Mouse (Mus musculus) embryonic facial prominence, embryonic 10.5 days (tissue): ENCODE measurements around the gene Copb1. TPM values are rescaled to one million over a fixed set of nuclear protein-coding genes. Genes with fewer than 3 reads are reported as not detected.

Experiments used
- DNase-seq: peaks from one replicate; pipeline ENCODE4 v3.0.0-alpha.2; 2017; ENCODE audit warnings: low spot score
- H3K27ac ChIP-seq: fragments of 300-500 bp; sonication (generic); replicated peaks from 2 replicates; pipeline ENCODE4 v1.5.1; 2016; ENCODE audit warnings: mild to moderate bottlenecking
- H3K27me3 ChIP-seq: fragments of 300-500 bp; sonication (generic); replicated peaks from 2 replicates; pipeline ENCODE4 v1.6.1; 2016; ENCODE audit warnings: low read depth, mild to moderate bottlenecking; ENCODE audit not compliant: poor library complexity, severe bottlenecking
- H3K36me3 ChIP-seq: fragments of 300-500 bp; sonication (generic); replicated peaks from 2 replicates; pipeline ENCODE4 v1.6.1; 2016; ENCODE audit warnings: mild to moderate bottlenecking, moderate library complexity
- H3K4me1 ChIP-seq: fragments of 300-500 bp; sonication (generic); 2 replicates; pipeline ENCODE4 v1.6.1; 2016
- H3K4me3 ChIP-seq: fragments of 300-500 bp; sonication (generic); 2 replicates; pipeline ENCODE4 v1.5.1; 2016; ENCODE audit warnings: mild to moderate bottlenecking, moderate library complexity
- H3K9me3 ChIP-seq: fragments of 300-500 bp; sonication (generic); 2 replicates; pipeline ENCODE4 v1.6.1; 2016; ENCODE audit warnings: mild to moderate bottlenecking
- WGBS: fragments of 180-500 bp; shearing (Covaris S2); methylation state at CpG from one replicate; pipeline ENCODE4 v1.1.7; 2016; 5-methylcytosine and 5-hydroxymethylcytosine counted together
- polyA plus RNA-seq: library from polyadenylated mRNA; unstranded; fragments of >200 nt; fragmentation: Nextera tagmentation; extraction: Ambion mirVana; gene quantifications from 2 replicates; pipeline ENCODE4 v1.2.1, GENCODE M21; 2016

Copb1 gene
- polyA plus RNA-seq, 1 experiment from 2014 or later, result 97.0 TPM

- Histone ChIP-seq H3K9me3 (no peaks in the 10 kb centered on the region), H3K4me3 (no peak overlapping the region), H3K27ac (no peak overlapping the region), H3K4me1 (peaks cover 4% of the 10 kb centered on the region; the same call in 1 of the 2 replicates), H3K27me3 (no peaks in the 10 kb centered on the region), H3K36me3 (no peaks in the 10 kb centered on the region)
- 54% methylated on average over 3 of the region's 3 CpGs for WGBS
- peak; percentile 39 for DNase-seq
These were observed 27.2 kb upstream of the Copb1 start for GRCm38 (mm10) chr7:114281671-114282070.

GRCm38 (mm10) chr7:114276005-114276752 is 21.7 kb upstream of the Copb1 start, which contains the start of gene Psma1:
Psma1 (minus strand) TSS chr7:114276118.
- H3K27me3 ChIP-seq, result no peaks in the 10 kb centered on the region
- peaks cover 14% of the 10 kb centered on the region for H3K4me1 ChIP-seq
- H3K9me3 ChIP-seq, result no peaks in the 10 kb centered on the region
- H3K36me3 ChIP-seq, result peaks cover 29% of the 10 kb centered on the region
- peak within 1 kb of the TSS; percentile 84 for H3K27ac ChIP-seq
- peak; percentile 97 for DNase-seq
- WGBS, result under 1% methylated on average over 39 of the region's 39 CpGs
- H3K4me3 ChIP-seq, result peak within 1 kb of the TSS; percentile 92

GRCm38 (mm10) chr7:114275372-114276004 is 21.0 kb upstream of the Copb1 start:
- H3K36me3 ChIP-seq, result peaks cover 36% of the 10 kb centered on the region
- H3K4me3 ChIP-seq, result peak overlapping the region; percentile 92
- no peak for DNase-seq
- H3K4me1 ChIP-seq, result peaks cover 14% of the 10 kb centered on the region
- 3% methylated on average over 24 of the region's 24 CpGs for WGBS
- peak overlapping the region; percentile 84 for H3K27ac ChIP-seq
- H3K27me3 ChIP-seq, result no peaks in the 10 kb centered on the region
- no peaks in the 10 kb centered on the region for H3K9me3 ChIP-seq

DNA sequence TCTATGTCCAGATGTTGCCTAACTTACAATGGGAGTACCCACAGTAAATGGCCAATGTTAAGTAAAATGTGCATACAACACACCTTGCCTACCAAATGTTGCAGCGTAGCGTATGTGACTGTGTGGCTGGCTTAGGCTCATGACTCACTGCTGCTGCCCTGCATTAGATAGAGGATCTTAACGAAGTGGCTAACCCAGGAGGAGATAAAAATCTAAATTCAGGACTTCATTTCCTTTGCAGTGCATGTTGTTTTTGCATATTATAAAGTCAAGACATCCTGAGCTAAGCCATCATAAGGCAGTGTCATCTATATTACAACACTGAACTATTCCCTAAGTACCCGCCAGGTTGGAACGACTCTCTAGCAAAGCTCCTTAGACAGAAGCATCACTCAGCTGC is 13.9 kb upstream of the Copb1 start:
- Histone ChIP-seq H3K4me3 (no peak overlapping the region), H3K36me3 (peaks cover 98% of the 10 kb centered on the region), H3K27me3 (no peaks in the 10 kb centered on the region), H3K27ac (no peak overlapping the region), H3K4me1 (no peaks in the 10 kb centered on the region), H3K9me3 (peaks cover 9% of the 10 kb centered on the region)
- DNase-seq, result no peak
- 94% methylated on average over 5 of the region's 5 CpGs for WGBS

GRCm38 (mm10) chr7:114251684-114252083 is 2.8 kb downstream of the Copb1 start:
- peaks cover 60% of the 10 kb centered on the region for H3K36me3 ChIP-seq

DNA sequence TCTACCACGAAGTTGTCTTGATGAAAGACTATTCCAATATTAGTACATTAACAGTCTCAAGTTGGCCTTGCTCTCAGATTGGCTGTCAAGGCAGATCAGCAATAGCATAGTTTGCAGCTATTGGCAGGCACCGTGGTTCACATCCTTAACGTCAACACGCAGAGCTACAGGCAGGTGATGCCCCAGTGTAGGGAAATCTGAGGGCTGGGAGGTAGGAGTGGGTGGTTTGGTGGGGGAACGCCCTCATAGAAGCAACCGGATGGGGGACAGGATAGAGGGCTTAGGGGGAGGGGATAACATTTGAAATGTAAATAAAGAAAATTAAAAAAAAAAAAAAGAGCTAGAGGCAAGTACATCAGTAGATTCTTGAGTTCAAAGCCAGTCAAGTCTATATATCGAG is 20.5 kb downstream of the Copb1 start:
- Histone ChIP-seq H3K4me3 (no peak overlapping the region), H3K9me3 (no peaks in the 10 kb centered on the region), H3K36me3 (peaks cover 99% of the 10 kb centered on the region), H3K4me1 (no peaks in the 10 kb centered on the region), H3K27me3 (no peaks in the 10 kb centered on the region), H3K27ac (no peak overlapping the region)
- DNase-seq, result no peak
- 83% methylated on average over 7 of the region's 7 CpGs for WGBS

More at GRCm38 (mm10) chr7:114251684-114252083, 2.8 kb downstream of the Copb1 start:
- no peak for DNase-seq
- Histone ChIP-seq H3K9me3 (peaks cover 3% of the 10 kb centered on the region; the same call in 1 of the 2 replicates), H3K27ac (no peak overlapping the region), H3K27me3 (no peaks in the 10 kb centered on the region), H3K4me3 (no peak overlapping the region), H3K4me1 (peaks cover 7% of the 10 kb centered on the region; the same call in 1 of the 2 replicates)
- 91% methylated on average over 3 of the region's 3 CpGs for WGBS

GRCm38 (mm10) chr7:114232982-114233381 is 21.5 kb downstream of the Copb1 start:
- no peak overlapping the region for H3K27ac ChIP-seq
- H3K4me1 ChIP-seq, result no peaks in the 10 kb centered on the region
- H3K27me3 ChIP-seq, result no peaks in the 10 kb centered on the region
- no peaks in the 10 kb centered on the region for H3K9me3 ChIP-seq
- 92% methylated on average over 7 of the region's 7 CpGs for WGBS
- no peak for DNase-seq
- H3K4me3 ChIP-seq, result no peak overlapping the region
- H3K36me3 ChIP-seq, result peaks cover 99% of the 10 kb centered on the region

DNA sequence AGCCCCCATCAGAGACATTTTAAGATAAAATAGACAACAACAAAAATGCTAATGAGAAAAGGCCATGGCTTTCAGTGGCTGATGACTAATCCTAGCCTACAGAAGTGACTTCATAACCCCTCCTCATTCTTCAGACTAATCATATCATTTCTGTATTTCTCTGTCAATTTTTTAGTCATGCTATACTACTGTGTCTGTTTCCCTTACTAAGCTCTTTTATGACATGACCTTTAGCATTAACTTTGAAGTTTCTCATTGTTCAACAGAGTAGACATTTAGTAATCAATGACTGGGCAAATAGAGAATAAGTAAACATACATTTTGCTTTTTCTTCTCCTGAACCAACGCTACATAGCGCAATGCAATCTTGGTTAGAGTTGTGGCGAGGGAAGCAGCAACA is 22.7 kb downstream of the Copb1 start:
- H3K27me3 ChIP-seq, result no peaks in the 10 kb centered on the region
- H3K4me1 ChIP-seq, result no peaks in the 10 kb centered on the region
- H3K27ac ChIP-seq, result no peak overlapping the region
- peaks cover 98% of the 10 kb centered on the region for H3K36me3 ChIP-seq
- no peak for DNase-seq
- WGBS, result 94% methylated on average over 3 of the region's 3 CpGs
- no peaks in the 10 kb centered on the region for H3K9me3 ChIP-seq
- H3K4me3 ChIP-seq, result no peak overlapping the region

DNA sequence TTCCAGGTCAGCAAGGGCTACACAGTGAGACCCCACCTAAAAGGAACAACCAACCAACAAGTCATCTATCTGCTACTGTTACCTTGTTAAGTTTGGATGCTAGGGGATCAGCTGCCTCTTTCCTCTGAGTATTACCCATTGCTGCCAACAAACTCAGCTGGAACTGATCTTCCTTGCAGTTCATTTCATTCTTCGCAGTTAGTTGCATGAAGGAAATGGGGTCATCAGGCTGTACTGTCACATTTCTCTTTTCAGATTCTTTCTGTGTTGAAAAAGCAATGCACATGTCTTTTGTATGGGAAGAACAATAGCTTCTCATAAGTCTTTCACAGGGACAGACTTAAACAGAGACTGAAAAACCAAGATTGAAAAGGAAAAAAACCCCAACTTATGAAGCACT is 28.0 kb downstream of the Copb1 start:
- 92% methylated on average over 1 of the region's 1 CpGs for WGBS
- Histone ChIP-seq H3K36me3 (peaks cover 81% of the 10 kb centered on the region), H3K9me3 (no peaks in the 10 kb centered on the region), H3K4me3 (no peak overlapping the region), H3K4me1 (no peaks in the 10 kb centered on the region), H3K27ac (no peak overlapping the region), H3K27me3 (no peaks in the 10 kb centered on the region)
- DNase-seq, result no peak

DNA sequence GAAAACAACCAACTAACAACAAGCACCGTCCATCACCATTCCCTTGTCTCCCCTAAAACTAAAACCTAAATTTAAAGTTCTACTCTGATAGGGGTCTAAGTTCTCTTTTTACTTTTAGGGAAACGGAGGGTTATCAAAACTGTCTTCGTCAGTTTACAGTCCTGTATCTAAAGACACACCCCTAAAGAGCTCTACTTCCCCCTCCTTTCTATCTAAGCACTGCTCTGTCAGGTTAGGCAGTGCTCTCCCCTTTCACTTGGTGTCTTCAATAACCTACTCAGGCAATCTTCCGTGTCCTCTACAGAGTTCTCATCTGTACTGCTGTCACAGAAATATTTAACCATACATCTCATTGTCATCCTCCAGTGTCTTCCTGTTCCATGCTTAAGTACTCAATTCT is 34.1 kb downstream of the Copb1 start:
- no peaks in the 10 kb centered on the region for H3K4me1 ChIP-seq
- no peaks in the 10 kb centered on the region for H3K9me3 ChIP-seq
- DNase-seq, result no peak
- no peak overlapping the region for H3K4me3 ChIP-seq
- H3K27ac ChIP-seq, result no peak overlapping the region
- H3K36me3 ChIP-seq, result peaks cover 70% of the 10 kb centered on the region
- no peaks in the 10 kb centered on the region for H3K27me3 ChIP-seq
- 96% methylated on average over 4 of the region's 4 CpGs for whole genome bisulfite sequencing

GRCm38 (mm10) chr7:114216908-114217307 is 37.6 kb downstream of the Copb1 start:
- no peak for DNase-seq
- peaks cover 79% of the 10 kb centered on the region for H3K36me3 ChIP-seq
- WGBS, result 88% methylated on average over 2 of the region's 2 CpGs
- H3K9me3 ChIP-seq, result no peaks in the 10 kb centered on the region
- no peaks in the 10 kb centered on the region for H3K27me3 ChIP-seq
- H3K4me3 ChIP-seq, result no peak overlapping the region
- H3K4me1 ChIP-seq, result no peaks in the 10 kb centered on the region
- no peak overlapping the region for H3K27ac ChIP-seq

DNA sequence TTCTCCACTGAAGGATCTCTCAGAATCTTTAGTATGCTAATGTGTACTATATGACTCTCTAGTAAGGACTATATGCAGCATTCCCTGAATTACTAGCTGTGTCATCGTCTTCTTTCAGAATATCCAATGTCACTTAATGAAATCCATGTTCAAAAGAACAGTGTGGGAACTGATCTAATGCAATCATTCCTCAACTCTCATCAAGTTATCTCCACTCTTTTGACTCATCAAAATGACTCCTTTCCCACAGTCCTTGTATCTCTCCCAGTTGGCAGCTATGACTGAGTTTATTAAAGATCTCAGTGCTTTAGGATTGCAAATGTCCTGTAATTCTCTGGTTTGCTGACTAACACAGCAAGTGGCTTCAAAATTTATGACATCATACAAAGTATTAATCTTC is 40.1 kb downstream of the Copb1 start:
- Histone ChIP-seq H3K27me3 (no peaks in the 10 kb centered on the region), H3K4me3 (no peak overlapping the region), H3K36me3 (peaks cover 57% of the 10 kb centered on the region), H3K9me3 (no peaks in the 10 kb centered on the region), H3K4me1 (no peaks in the 10 kb centered on the region), H3K27ac (no peak overlapping the region)
- 85% methylated on average over 1 of the region's 1 CpGs for WGBS
- no peak for DNase-seq

- 65% methylated on average over 2 of the region's 2 CpGs for WGBS
- Histone ChIP-seq H3K4me1 (no peaks in the 10 kb centered on the region), H3K36me3 (peaks cover 54% of the 10 kb centered on the region), H3K27me3 (no peaks in the 10 kb centered on the region), H3K9me3 (no peaks in the 10 kb centered on the region), H3K4me3 (no peak overlapping the region), H3K27ac (no peak overlapping the region)
- DNase-seq, result no peak
These were observed 41.0 kb downstream of the Copb1 start for GRCm38 (mm10) chr7:114213537-114213936.
